Mouse (Mus musculus): ENCODE data around the gene Kcnk10.
A peak's percentile ranks its signal among the peaks of the same experiment; 100 is the strongest.
"Not testable (repeated sequence)": the region's sequence is repeated elsewhere in the genome, so short reads cannot be mapped to it uniquely, and the experiment has no call there.

Gene Kcnk10

GRCm38 (mm10) chr12:98577861-98578360, at the start of gene Kcnk10:
TSS of gene Kcnk10 (minus strand) at chr12:98578310.
- DNase-seq: no peak

GRCm38 (mm10) chr12:98627392-98628259, 49.5 kb upstream of the Kcnk10 start, which contains the start of gene Spata7:
TSS of gene Spata7 (plus strand) at chr12:98628157.
- DNase-seq: peak; percentile 87 to 93

- DNase-seq: not testable (repeated sequence)
Observed at GRCm38 (mm10) chr12:98623266-98623665, 45.2 kb upstream of the Kcnk10 start.

- not testable (repeated sequence) for DNase-seq
Observed at GRCm38 (mm10) chr12:98620922-98621321, 42.8 kb upstream of the Kcnk10 start.

GRCm38 (mm10) chr12:98619496-98619895, 41.4 kb upstream of the Kcnk10 start:
- DNase-seq: no peak

GRCm38 (mm10) chr12:98615746-98616145, 37.6 kb upstream of the Kcnk10 start:
- DNase-seq: no peak

GRCm38 (mm10) chr12:98614910-98615508, 36.9 kb upstream of the Kcnk10 start:
- no peak for DNase-seq

- no peak for DNase-seq
Observed at GRCm38 (mm10) chr12:98610341-98610740, 32.2 kb upstream of the Kcnk10 start.

- DNase-seq: no peak
Observed at GRCm38 (mm10) chr12:98606595-98607290, 28.6 kb upstream of the Kcnk10 start.

- DNase-seq: no peak
Observed at GRCm38 (mm10) chr12:98605264-98605663, 27.2 kb upstream of the Kcnk10 start.

GRCm38 (mm10) chr12:98602114-98602513, 24.0 kb upstream of the Kcnk10 start:
- DNase-seq: no peak

GRCm38 (mm10) chr12:98600861-98601260, 22.8 kb upstream of the Kcnk10 start:
- DNase-seq: no peak

- no peak for DNase-seq
Observed at GRCm38 (mm10) chr12:98591016-98591415, 12.9 kb upstream of the Kcnk10 start.

GRCm38 (mm10) chr12:98588573-98588972, 10.5 kb upstream of the Kcnk10 start:
- DNase-seq: no peak

GRCm38 (mm10) chr12:98585302-98585701, 7.2 kb upstream of the Kcnk10 start:
- peak in 1 of 2 experiments; percentile 3 for DNase-seq

GRCm38 (mm10) chr12:98575942-98576550, 2.1 kb downstream of the Kcnk10 start:
- no peak for DNase-seq

GRCm38 (mm10) chr12:98575195-98575887, 2.8 kb downstream of the Kcnk10 start:
- no peak for DNase-seq

- DNase-seq: peak; percentile 13 to 47
Observed at GRCm38 (mm10) chr12:98574353-98575194, 3.5 kb downstream of the Kcnk10 start.

- DNase-seq: peak in 1 of 2 experiments; percentile 3
Observed at GRCm38 (mm10) chr12:98573317-98574270, 4.5 kb downstream of the Kcnk10 start.

Measured in kidney, postnatal 36 days (tissue).